Mouse (Mus musculus) embryonic facial prominence, embryonic 12.5 days (tissue): ENCODE data around the gene Scg5. TPM values are rescaled to one million over a fixed set of nuclear protein-coding genes. Genes with fewer than 3 reads are reported as not detected.

Experiments used
- polyA plus RNA-seq: library from polyadenylated mRNA; unstranded; fragments of >200 nt; fragmentation: Nextera tagmentation; extraction: Ambion mirVana; gene quantifications from 2 replicates; pipeline ENCODE4 v1.2.1, GENCODE M21; 2016

Gene Scg5
- polyA plus RNA-seq, 1 experiment from 2014 or later = 8.5 TPM

Other genes with a start within 250 kb of the Scg5 start
- gene Grem1, start 70.5 kb downstream of the Scg5 start, polyA plus RNA-seq = 2.7 and 4.0 TPM in 2 replicates
- 36.7 and 40.7 TPM in 2 replicates for gene Arhgap11a, start 19.5 kb upstream of the Scg5 start, polyA plus RNA-seq
- 0.10 TPM in 1 of 2 replicates, not detected in the other for gene Gjd2, start 184.5 kb upstream of the Scg5 start, polyA plus RNA-seq
- gene Actc1, start 224.4 kb upstream of the Scg5 start, polyA plus RNA-seq = 218 and 260 TPM in 2 replicates